Mouse (Mus musculus): ENCODE measurements at regions not wholly inside any gene's neighbourhood (a gene's known extent, or its start where the extent isn't known, plus 50 kb on each side); places are given as distances from the start of the nearest gene placed in this dataset.

GRCm38 (mm10) chr17:51534270-51534669 lies 298.8 kb downstream of the Satb1 start:
- TF ChIP-seq CTCF (IDR thresholded peaks at IDR 0.05; ENCODE audit: extremely low read depth, insufficient read depth, insufficient read length, insufficient replicate concordance) (no peak), POLR2A (IDR thresholded peaks at IDR 0.05; ENCODE audit: low read depth, low read length) (no peak)

Data from spleen, adult 2 months (tissue).